28 mouse cellular contexts compared by ENCODE assay signal in the genomic region with DNA sequence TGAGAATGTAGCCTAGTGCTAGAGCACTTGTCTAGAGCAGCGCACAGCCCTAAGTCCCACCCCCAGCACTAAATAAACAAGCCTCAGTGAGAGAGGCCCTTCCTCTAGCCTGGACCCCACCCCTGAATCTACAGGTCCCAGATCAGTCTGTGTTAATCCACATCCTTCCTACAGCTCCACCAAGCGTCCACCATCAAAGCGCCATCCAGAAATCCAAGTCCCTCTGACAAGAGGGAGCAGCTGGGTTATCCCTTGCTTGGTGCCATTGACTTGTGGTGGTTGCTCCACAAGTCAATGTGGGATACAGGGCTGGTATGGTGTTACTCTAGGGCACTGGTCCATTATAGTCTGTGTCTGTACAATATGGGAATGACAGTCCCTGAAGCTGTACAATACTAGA. TPM values are rescaled to one million over a fixed set of nuclear protein-coding genes. Genes with fewer than 3 reads are reported as not detected.
DNase-seq lines count a peak whose midpoint lies in the region; ATAC-seq and TF ChIP-seq lines count a peak whose summit lies in the region.
"Had no signal": no experiment of that assay in that cellular context is flagged by ENCODE, and none has a peak within 500 bp of the region (broad histone marks: within the 10 kb centered on the region; RNA-seq: fewer than 3 reads in every experiment).

No protein-coding gene starts in this region.

- 0 out of 2 replicates have a peak, but pooled peaks have one; percentile 6 for TF ChIP-seq CTCF in midbrain, postnatal 0 days (IDR thresholded peaks at IDR 0.05)

- peak overlapping the region; percentile 98; the same call in 1 of the 2 replicates for H3K27ac ChIP-seq in heart, embryonic 13.5 days (replicated peaks)
- H3K27ac ChIP-seq in heart, embryonic 11.5 days (ENCODE audit: low read depth, low read length): no peak overlapping the region
- no peak overlapping the region for H3K27ac ChIP-seq in hindbrain, embryonic 15.5 days (replicated peaks)
- H3K27ac ChIP-seq in hindbrain, embryonic 10.5 days: no peak overlapping the region
- no peak overlapping the region for H3K27ac ChIP-seq in midbrain, postnatal 0 days (ENCODE audit: low read depth, low read length)
- H3K27ac ChIP-seq in midbrain, embryonic 13.5 days: no peak overlapping the region
- H3K27ac ChIP-seq: forebrain, embryonic 15.5 days; kidney, postnatal 0 days; limb, embryonic 13.5 days; liver, embryonic 12.5 days had no signal

- no peak overlapping the region for H3K4me3 ChIP-seq in heart, embryonic 13.5 days
- no peak overlapping the region for H3K4me3 ChIP-seq in heart, embryonic 11.5 days (ENCODE audit: low read depth, low read length)
- no peak overlapping the region for H3K4me3 ChIP-seq in hindbrain, embryonic 15.5 days
- H3K4me3 ChIP-seq in hindbrain, embryonic 10.5 days: no peak overlapping the region
- no peak overlapping the region for H3K4me3 ChIP-seq in midbrain, postnatal 0 days (ENCODE audit: low read depth, low read length)
- H3K4me3 ChIP-seq in midbrain, embryonic 13.5 days (replicated peaks): no peak overlapping the region
- H3K4me3 ChIP-seq: embryonic facial prominence, embryonic 15.5 days; forebrain, embryonic 15.5 days; limb, embryonic 13.5 days; liver, embryonic 12.5 days; midbrain, embryonic 10.5 days had no signal

- H3K27me3 ChIP-seq in heart, embryonic 13.5 days (replicated peaks): no peaks in the 10 kb centered on the region
- H3K27me3 ChIP-seq in heart, embryonic 11.5 days (ENCODE audit: control insufficient read depth, insufficient read depth, low read length): no peaks in the 10 kb centered on the region
- no peaks in the 10 kb centered on the region for H3K27me3 ChIP-seq in hindbrain, embryonic 15.5 days
- peaks cover 4% of the 10 kb centered on the region; the same call in 1 of the 2 replicates for H3K27me3 ChIP-seq in hindbrain, embryonic 10.5 days (ENCODE audit: insufficient read depth, poor library complexity, severe bottlenecking)
- H3K27me3 ChIP-seq in midbrain, postnatal 0 days (ENCODE audit: insufficient read depth, low read length): no peaks in the 10 kb centered on the region
- H3K27me3 ChIP-seq in midbrain, embryonic 13.5 days: no peaks in the 10 kb centered on the region
- H3K27me3 ChIP-seq: embryonic facial prominence, embryonic 15.5 days; forebrain, embryonic 15.5 days; limb, embryonic 13.5 days had no signal

- H3K9ac ChIP-seq in heart, embryonic 13.5 days: peak overlapping the region; percentile 71
- no peak overlapping the region for H3K9ac ChIP-seq in heart, embryonic 11.5 days (ENCODE audit: low read depth, low read length)
- 0 out of 2 replicates have a peak overlapping the region, but pooled peaks have one; percentile 9 for H3K9ac ChIP-seq in hindbrain, embryonic 15.5 days
- no peak overlapping the region for H3K9ac ChIP-seq in midbrain, postnatal 0 days (replicated peaks; ENCODE audit: low read length, poor library complexity, severe bottlenecking)
- no peak overlapping the region; the same call in 1 of the 2 replicates for H3K9ac ChIP-seq in midbrain, embryonic 13.5 days (replicated peaks)
- H3K9ac ChIP-seq: embryonic facial prominence, embryonic 15.5 days; forebrain, embryonic 15.5 days; limb, embryonic 13.5 days; liver, embryonic 12.5 days had no signal

- H3K9me3 ChIP-seq in heart, embryonic 13.5 days: no peaks in the 10 kb centered on the region
- no peaks in the 10 kb centered on the region for H3K9me3 ChIP-seq in heart, embryonic 11.5 days (replicated peaks; ENCODE audit: control insufficient read depth, low read length)
- no peaks in the 10 kb centered on the region for H3K9me3 ChIP-seq in hindbrain, embryonic 15.5 days
- H3K9me3 ChIP-seq in hindbrain, embryonic 10.5 days: no peaks in the 10 kb centered on the region
- no peaks in the 10 kb centered on the region for H3K9me3 ChIP-seq in midbrain, postnatal 0 days (ENCODE audit: low read length)
- no peaks in the 10 kb centered on the region for H3K9me3 ChIP-seq in midbrain, embryonic 13.5 days
- H3K9me3 ChIP-seq: embryonic facial prominence, embryonic 15.5 days; forebrain, embryonic 15.5 days; limb, embryonic 13.5 days; liver, embryonic 12.5 days; midbrain, embryonic 10.5 days had no signal

- peak; percentile 24 for DNase-seq in cerebellum, adult 9-11 months
- no peak for DNase-seq in hindbrain, embryonic 10.5 days (ENCODE audit: low spot score)
- DNase-seq in midbrain, postnatal 0 days (ENCODE audit: low spot score): no peak
- DNase-seq: adrenal gland, postnatal 25 days; cerebellum, adult 9-10 months; gastrocnemius, postnatal 36 days; kidney, adult 2 months; layer of hippocampus, postnatal 36 days; lung, adult 18-20 months; lung, postnatal 10 days; right cerebral cortex, adult 18-20 months; thymus, adult 18-20 months; thymus, postnatal 36 days had no signal

- peaks cover 37% of the 10 kb centered on the region for H3K36me3 ChIP-seq in heart, embryonic 13.5 days
- H3K36me3 ChIP-seq in heart, embryonic 11.5 days (ENCODE audit: control insufficient read depth, insufficient read depth, low read length): peaks cover 7% of the 10 kb centered on the region; the same call in 1 of the 2 replicates
- H3K36me3 ChIP-seq in hindbrain, embryonic 15.5 days: peaks cover 29% of the 10 kb centered on the region
- H3K36me3 ChIP-seq in hindbrain, embryonic 10.5 days: peaks cover 59% of the 10 kb centered on the region
- H3K36me3 ChIP-seq in midbrain, postnatal 0 days (ENCODE audit: insufficient read depth, low read length): peaks cover 31% of the 10 kb centered on the region
- peaks cover 55% of the 10 kb centered on the region for H3K36me3 ChIP-seq in midbrain, embryonic 13.5 days
- H3K36me3 ChIP-seq: liver, embryonic 12.5 days had no signal

- no peak overlapping the region for H3K4me2 ChIP-seq in heart, embryonic 13.5 days
- no peak overlapping the region for H3K4me2 ChIP-seq in heart, embryonic 11.5 days
- H3K4me2 ChIP-seq in hindbrain, embryonic 15.5 days: no peak overlapping the region
- no peak overlapping the region for H3K4me2 ChIP-seq in midbrain, postnatal 0 days (ENCODE audit: low read depth, low read length, poor library complexity, severe bottlenecking)
- H3K4me2 ChIP-seq in midbrain, embryonic 13.5 days (replicated peaks): no peak overlapping the region
- H3K4me2 ChIP-seq: embryonic facial prominence, embryonic 15.5 days; limb, embryonic 13.5 days; liver, embryonic 12.5 days had no signal

- no peak for ATAC-seq in cerebellum, adult (ENCODE audit: insufficient number of reproducible peaks, low FRiP score, low TSS enrichment)
- no peak for ATAC-seq in heart, embryonic 13.5 days (ENCODE audit: extremely low read depth, insufficient number of reproducible peaks, low FRiP score, low TSS enrichment)
- ATAC-seq in heart, embryonic 11.5 days (replicated peaks; ENCODE audit: insufficient number of reproducible peaks, low FRiP score, low TSS enrichment): no peak
- ATAC-seq in hindbrain, embryonic 15.5 days (ENCODE audit: low FRiP score, low read depth): no peak
- no peak for ATAC-seq in midbrain, postnatal 0 days (ENCODE audit: low FRiP score)
- no peak for ATAC-seq in midbrain, embryonic 13.5 days
- ATAC-seq: forebrain, embryonic 15.5 days; liver, embryonic 12.5 days had no signal

- 87% methylated on average over 3 of the region's 3 CpGs for WGBS in heart, embryonic 13.5 days
- 86% methylated on average over 3 of the region's 3 CpGs for WGBS in heart, embryonic 11.5 days (ENCODE audit: insufficient replicate concordance)
- WGBS in hindbrain, embryonic 15.5 days: 91% methylated on average over 3 of the region's 3 CpGs
- WGBS in hindbrain, embryonic 10.5 days: 88% methylated on average over 3 of the region's 3 CpGs
- 91% methylated on average over 3 of the region's 3 CpGs for whole genome bisulfite sequencing in midbrain, postnatal 0 days
- WGBS in midbrain, embryonic 13.5 days: 82% methylated on average over 3 of the region's 3 CpGs

- H3K4me1 ChIP-seq in heart, embryonic 13.5 days: peaks cover 72% of the 10 kb centered on the region
- peaks cover 59% of the 10 kb centered on the region for H3K4me1 ChIP-seq in heart, embryonic 11.5 days (ENCODE audit: control insufficient read depth, insufficient read depth, low read length)
- H3K4me1 ChIP-seq in hindbrain, embryonic 15.5 days (replicated peaks): peaks cover 48% of the 10 kb centered on the region
- H3K4me1 ChIP-seq in hindbrain, embryonic 10.5 days (replicated peaks): peaks cover 47% of the 10 kb centered on the region
- H3K4me1 ChIP-seq in midbrain, postnatal 0 days (ENCODE audit: insufficient read depth, low read length): peaks cover 27% of the 10 kb centered on the region
- peaks cover 51% of the 10 kb centered on the region for H3K4me1 ChIP-seq in midbrain, embryonic 13.5 days (replicated peaks)

RNA-seq across cellular contexts. Expression of gene Dnajb5, which starts 5.6 kb away (rescaled TPM):
- polyA plus RNA-seq in heart, embryonic 13.5 days (2015; fragmentation: Nextera tagmentation; extraction: Ambion mirVana): 12.2 and 14.3 TPM in 2 replicates
- 11.8 and 12.9 TPM in 2 replicates for polyA plus RNA-seq in heart, embryonic 11.5 days (2014; fragmentation: Nextera tagmentation; extraction: Ambion mirVana)
- 36.7 and 46.3 TPM in 2 replicates for polyA plus RNA-seq in hindbrain, embryonic 15.5 days (2015; fragmentation: Nextera tagmentation; extraction: Ambion mirVana)
- polyA plus RNA-seq in hindbrain, embryonic 10.5 days (2016; fragmentation: Nextera tagmentation; extraction: Ambion mirVana): 14.0 and 17.6 TPM in 2 replicates
- total RNA-seq in midbrain, postnatal 0 days (2014; rRNA removed): 75.6 and 109 TPM in 2 replicates
- polyA plus RNA-seq in midbrain, postnatal 0 days (2015; fragmentation: Nextera tagmentation; extraction: Ambion mirVana): 37.9 and 41.4 TPM in 2 replicates
- 45.9 and 58.2 TPM in 2 replicates for polyA plus RNA-seq in midbrain, embryonic 13.5 days (2015; fragmentation: Nextera tagmentation; extraction: Ambion mirVana)

RNA-seq across cellular contexts. Expression of gene 1700022I11Rik, which starts 14.2 kb away (rescaled TPM):
- polyA plus RNA-seq in heart, embryonic 13.5 days (2015; fragmentation: Nextera tagmentation; extraction: Ambion mirVana): 0.51 and 0.57 TPM in 2 replicates
- 0.36 and 0.69 TPM in 2 replicates for polyA plus RNA-seq in heart, embryonic 11.5 days (2014; fragmentation: Nextera tagmentation; extraction: Ambion mirVana)
- polyA plus RNA-seq in hindbrain, embryonic 15.5 days (2015; fragmentation: Nextera tagmentation; extraction: Ambion mirVana): 0.41 and 0.68 TPM in 2 replicates
- polyA plus RNA-seq in hindbrain, embryonic 10.5 days (2016; fragmentation: Nextera tagmentation; extraction: Ambion mirVana): 0.75 and 0.95 TPM in 2 replicates
- not detected in 2 replicates for total RNA-seq in midbrain, postnatal 0 days (2014; rRNA removed)
- polyA plus RNA-seq in midbrain, postnatal 0 days (2015; fragmentation: Nextera tagmentation; extraction: Ambion mirVana): 0.19 and 0.48 TPM in 2 replicates
- 0.49 and 0.50 TPM in 2 replicates for polyA plus RNA-seq in midbrain, embryonic 13.5 days (2015; fragmentation: Nextera tagmentation; extraction: Ambion mirVana)
- total RNA-seq: adrenal gland, postnatal 25 days; gastrocnemius, postnatal 36 days; hematopoietic stem cell, adult 5-6 weeks; layer of hippocampus, postnatal 36 days; left cerebral cortex, postnatal 14 days had no signal
- polyA plus RNA-seq: brain, embryonic 14.5 days; kidney, adult 2 months; small intestine, adult 2 months had no signal

RNA-seq across cellular contexts. Expression of gene Phf24, which starts 38.7 kb away (rescaled TPM):
- 3.7 and 4.0 TPM in 2 replicates for polyA plus RNA-seq in heart, embryonic 13.5 days (2015; fragmentation: Nextera tagmentation; extraction: Ambion mirVana)
- polyA plus RNA-seq in heart, embryonic 11.5 days (2014; fragmentation: Nextera tagmentation; extraction: Ambion mirVana): 1.9 and 2.4 TPM in 2 replicates
- polyA plus RNA-seq in hindbrain, embryonic 15.5 days (2015; fragmentation: Nextera tagmentation; extraction: Ambion mirVana): 39.3 and 39.7 TPM in 2 replicates
- 1.6 and 2.5 TPM in 2 replicates for polyA plus RNA-seq in hindbrain, embryonic 10.5 days (2016; fragmentation: Nextera tagmentation; extraction: Ambion mirVana)
- total RNA-seq in midbrain, postnatal 0 days (2014; rRNA removed): 130 and 148 TPM in 2 replicates
- polyA plus RNA-seq in midbrain, postnatal 0 days (2015; fragmentation: Nextera tagmentation; extraction: Ambion mirVana): 44.4 and 45.0 TPM in 2 replicates
- 14.8 and 15.2 TPM in 2 replicates for polyA plus RNA-seq in midbrain, embryonic 13.5 days (2015; fragmentation: Nextera tagmentation; extraction: Ambion mirVana)
- total RNA-seq: hematopoietic stem cell, adult 5-6 weeks had no signal

RNA-seq across cellular contexts. Expression of gene Vcp, which starts 45.1 kb away (rescaled TPM):
- 459 and 479 TPM in 2 replicates for polyA plus RNA-seq in heart, embryonic 13.5 days (2015; fragmentation: Nextera tagmentation; extraction: Ambion mirVana)
- polyA plus RNA-seq in heart, embryonic 11.5 days (2014; fragmentation: Nextera tagmentation; extraction: Ambion mirVana): 472 and 544 TPM in 2 replicates
- polyA plus RNA-seq in hindbrain, embryonic 15.5 days (2015; fragmentation: Nextera tagmentation; extraction: Ambion mirVana): 469 and 479 TPM in 2 replicates
- 600 and 640 TPM in 2 replicates for polyA plus RNA-seq in hindbrain, embryonic 10.5 days (2016; fragmentation: Nextera tagmentation; extraction: Ambion mirVana)
- 192 and 242 TPM in 2 replicates for total RNA-seq in midbrain, postnatal 0 days (2014; rRNA removed)
- polyA plus RNA-seq in midbrain, postnatal 0 days (2015; fragmentation: Nextera tagmentation; extraction: Ambion mirVana): 448 and 464 TPM in 2 replicates
- polyA plus RNA-seq in midbrain, embryonic 13.5 days (2015; fragmentation: Nextera tagmentation; extraction: Ambion mirVana): 560 and 579 TPM in 2 replicates

RNA-seq across cellular contexts. Expression of gene Fancg, which starts 55.1 kb away (rescaled TPM):
- polyA plus RNA-seq in heart, embryonic 13.5 days (2015; fragmentation: Nextera tagmentation; extraction: Ambion mirVana): 10.8 and 11.0 TPM in 2 replicates
- 11.0 and 11.5 TPM in 2 replicates for polyA plus RNA-seq in heart, embryonic 11.5 days (2014; fragmentation: Nextera tagmentation; extraction: Ambion mirVana)
- 21.1 and 25.4 TPM in 2 replicates for polyA plus RNA-seq in hindbrain, embryonic 15.5 days (2015; fragmentation: Nextera tagmentation; extraction: Ambion mirVana)
- 23.2 and 25.5 TPM in 2 replicates for polyA plus RNA-seq in hindbrain, embryonic 10.5 days (2016; fragmentation: Nextera tagmentation; extraction: Ambion mirVana)
- total RNA-seq in midbrain, postnatal 0 days (2014; rRNA removed): 15.0 and 18.2 TPM in 2 replicates
- polyA plus RNA-seq in midbrain, postnatal 0 days (2015; fragmentation: Nextera tagmentation; extraction: Ambion mirVana): 14.2 and 14.3 TPM in 2 replicates
- polyA plus RNA-seq in midbrain, embryonic 13.5 days (2015; fragmentation: Nextera tagmentation; extraction: Ambion mirVana): 17.0 and 18.7 TPM in 2 replicates

Comparison
In these comparisons a context has a peak if more than half of its experiments do, and no peak if none do; other contexts are left out.
1. H3K9ac ChIP-seq: peak in heart, embryonic 13.5 days (single experiment) and hindbrain, embryonic 15.5 days (single experiment); none in heart, embryonic 11.5 days (single experiment), midbrain, postnatal 0 days (single experiment) and midbrain, embryonic 13.5 days (single experiment).